Mouse (Mus musculus) testis, postnatal 10 days (tissue): Measurements from ENCODE around the gene Rpl13a.
A peak's percentile ranks its signal among the peaks of the same experiment; 100 is the strongest.

Experiments used
- DNase-seq: peaks from one replicate; pipeline ENCODE4 v3.0.0; 2021; ENCODE audit warnings: low spot score

Rpl13a gene

DNA sequence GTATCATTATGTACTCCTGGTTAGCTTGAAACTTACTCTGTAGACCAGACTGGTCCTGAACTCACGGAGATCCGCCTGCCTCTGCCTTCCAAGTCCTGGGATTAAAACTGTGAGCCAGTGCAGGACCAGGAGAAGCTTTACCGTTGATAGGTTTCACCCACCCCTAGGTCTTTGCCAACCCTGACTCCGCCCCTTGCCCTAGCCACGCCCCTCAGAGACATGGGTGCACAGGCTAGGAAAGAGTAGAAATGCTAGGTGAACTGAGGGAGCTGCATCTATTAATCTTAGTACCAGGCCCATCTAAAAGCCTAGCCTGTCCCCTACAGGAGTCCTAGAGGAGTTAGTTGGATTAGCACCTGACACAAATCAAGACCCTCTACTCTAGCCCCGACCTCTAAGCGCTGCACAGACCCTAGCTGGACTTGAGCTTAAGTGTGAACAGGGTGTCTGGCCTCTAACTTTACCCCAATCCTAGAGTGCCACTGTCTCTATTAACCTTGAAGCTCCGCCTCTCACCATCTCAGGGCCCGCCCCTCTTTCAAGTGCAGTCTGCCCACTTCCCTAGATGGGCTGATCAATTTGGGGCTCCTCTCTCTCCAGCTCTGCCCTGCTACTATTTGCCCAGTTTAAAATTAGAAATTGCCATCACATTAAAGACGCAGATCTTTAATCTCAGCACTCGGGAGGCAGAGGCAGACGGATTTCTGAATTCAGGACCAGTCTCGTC is 38.1 kb downstream of the Rpl13a start:
- peak; percentile 72 for DNase-seq

DNA sequence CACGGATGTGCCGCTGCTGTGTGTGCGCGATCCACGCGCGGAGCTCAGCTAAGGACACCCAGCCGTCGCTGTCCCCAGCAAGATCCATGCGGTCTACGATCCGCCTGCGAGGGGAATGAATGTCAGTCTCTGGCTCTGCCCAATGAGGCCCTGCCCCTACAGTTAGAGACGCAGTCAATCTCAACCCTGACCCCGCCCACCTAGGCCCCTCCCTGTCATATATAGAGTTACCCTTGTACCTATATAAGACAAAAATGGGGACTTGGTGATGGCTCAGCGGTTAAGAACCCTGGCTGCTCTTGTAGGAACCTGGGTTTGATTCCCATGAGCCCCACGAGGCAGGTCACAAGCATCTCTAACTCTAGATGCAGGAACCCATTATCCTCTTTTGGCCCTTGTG is 40.0 kb downstream of the Rpl13a start:
- no peak for DNase-seq

DNA sequence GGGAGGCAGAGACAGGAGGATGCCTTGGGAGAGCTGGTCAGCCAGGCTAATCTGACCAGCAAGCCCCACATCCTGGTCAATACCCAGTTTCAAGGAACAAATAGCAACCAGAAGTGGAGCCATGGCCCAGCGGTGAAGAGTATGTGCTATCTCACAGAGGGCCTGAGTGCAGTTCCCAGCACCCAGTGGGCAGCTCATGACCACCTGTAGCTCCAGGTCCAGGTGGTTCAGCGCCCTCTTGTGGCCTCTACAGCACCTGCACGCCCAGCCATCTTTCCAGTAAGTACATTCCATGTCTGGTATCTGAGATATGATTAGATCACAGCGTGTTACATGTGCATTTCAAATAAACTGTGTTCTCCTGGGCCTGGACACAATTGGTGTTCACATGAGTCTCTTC is 42.5 kb downstream of the Rpl13a start:
- DNase-seq, result no peak

GRCm38 (mm10) chr7:45083300-45083890 is 45.2 kb downstream of the Rpl13a start:
- DNase-seq, result no peak

GRCm38 (mm10) chr7:45082401-45083299 is 45.9 kb downstream of the Rpl13a start:
- no peak for DNase-seq

DNA sequence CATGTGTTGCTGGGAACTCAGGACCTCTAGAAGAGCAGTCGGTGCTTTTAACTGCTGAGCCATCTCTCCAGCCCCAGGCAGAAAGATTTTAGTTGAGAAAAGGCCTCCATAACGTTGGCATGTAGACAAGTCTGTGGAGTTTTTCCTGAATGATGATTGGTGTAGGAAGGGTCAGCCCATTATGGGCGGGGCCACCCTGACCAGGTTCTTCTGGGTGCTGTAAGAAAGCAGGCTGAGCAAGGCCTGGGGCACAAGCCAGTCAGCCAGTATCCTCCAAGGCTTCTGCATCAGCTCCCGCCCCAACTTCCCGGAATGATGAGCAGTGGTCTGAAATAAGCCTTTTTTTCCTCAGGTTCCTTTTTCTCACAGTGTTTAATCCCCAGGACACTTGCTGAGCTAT is 47.5 kb downstream of the Rpl13a start:
- DNase-seq, result no peak

DNA sequence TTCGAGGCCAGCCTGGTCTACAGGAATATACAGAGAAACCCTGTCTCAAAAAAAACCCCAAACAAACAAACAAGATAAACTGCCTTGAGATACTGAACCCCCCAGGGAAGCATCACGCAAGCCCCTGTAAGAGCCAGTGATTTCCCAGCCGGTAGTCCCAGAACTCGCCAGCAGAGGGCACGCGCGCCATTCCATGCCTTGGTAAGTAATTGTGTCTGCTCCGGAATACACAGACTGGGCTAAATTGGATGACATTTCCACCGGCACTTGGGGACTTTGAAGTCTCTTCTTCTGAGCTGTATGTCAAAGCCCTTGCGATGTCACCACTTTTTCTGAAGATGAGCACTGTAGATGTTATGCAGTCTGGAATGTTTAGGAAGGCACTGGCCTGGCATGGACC is 48.7 kb downstream of the Rpl13a start:
- peak; percentile 96 for DNase-seq

DNA sequence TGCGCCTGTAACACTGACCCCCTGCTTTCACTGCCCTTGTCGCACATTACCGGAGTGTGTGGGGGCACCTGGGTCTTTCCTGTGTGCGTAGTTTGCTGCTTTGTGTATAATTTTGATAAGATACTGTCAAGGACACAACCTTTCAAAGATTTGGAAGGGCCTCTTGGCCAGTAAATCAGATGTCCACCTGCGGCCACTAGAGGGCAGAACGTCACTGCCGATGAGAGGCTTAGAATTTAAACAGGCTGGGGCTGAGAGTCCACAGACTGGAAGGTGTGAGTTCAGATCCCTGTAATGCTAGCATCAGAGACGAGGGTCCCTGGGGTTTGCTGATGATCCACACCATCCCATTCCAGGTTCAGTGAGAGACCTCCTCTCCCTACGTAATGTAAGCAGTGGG is 50.0 kb downstream of the Rpl13a start:
- DNase-seq, result peak; percentile 86

GRCm38 (mm10) chr7:45077829-45078228 is 50.7 kb downstream of the Rpl13a start:
- DNase-seq, result no peak

DNA sequence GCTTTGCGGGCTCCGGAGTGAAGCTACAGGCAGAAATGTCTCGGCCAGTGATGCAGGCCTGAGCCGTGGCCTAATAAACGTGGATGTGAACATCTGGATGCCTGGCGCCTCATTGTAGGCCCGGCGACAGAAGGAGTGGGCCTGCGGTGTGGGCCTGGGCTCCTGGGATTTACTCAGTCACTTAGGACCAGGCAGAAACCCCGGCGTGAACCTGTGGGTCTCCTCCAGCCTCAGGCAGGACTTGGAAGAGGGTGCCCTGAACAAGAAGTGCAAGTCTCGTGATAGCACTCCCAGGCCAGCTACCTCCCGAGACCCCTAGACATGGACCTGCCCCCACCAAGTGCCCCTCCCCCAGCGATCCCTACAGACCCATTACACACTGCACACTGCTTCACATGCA is 51.2 kb downstream of the Rpl13a start:
- no peak for DNase-seq

DNA sequence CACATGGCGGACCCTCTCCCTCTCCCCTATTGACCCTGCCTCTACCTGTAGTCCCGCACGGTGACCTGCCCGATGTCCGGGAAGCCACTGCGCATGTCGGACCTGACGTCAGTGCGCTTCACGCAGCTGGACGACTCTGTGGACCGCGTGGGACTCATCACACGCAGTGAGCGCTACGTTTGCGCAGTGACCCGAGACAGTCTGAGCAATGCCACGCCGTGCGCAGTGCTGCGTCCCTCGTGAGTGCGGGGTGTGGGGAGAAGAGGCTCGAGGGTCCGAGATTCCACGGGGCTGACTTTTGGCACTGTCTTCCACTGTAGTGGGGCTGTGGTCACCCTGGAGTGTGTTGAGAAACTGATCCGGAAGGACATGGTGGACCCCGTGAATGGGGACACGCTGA is 52.1 kb downstream of the Rpl13a start:
- DNase-seq, result no peak
